Mouse (Mus musculus) E14TG2a.4 (cell line): Measurements from ENCODE around the gene Trpm1.

Experiments used
- CTCF ChIP-seq: conservative IDR thresholded peaks from 2 replicates; pipeline ENCODE4 v1.5.1; 2014; ENCODE audit warnings: low read length
- POU5F1 ChIP-seq: IDR thresholded peaks from 2 replicates; pipeline ENCODE4 v1.6.1; 2014; ENCODE audit warnings: low read length, borderline replicate concordance

- TF ChIP-seq CTCF: no peak
- TF ChIP-seq POU5F1: no peak
Measured at GRCm38 (mm10) chr7:64139866-64140265, 13.8 kb upstream of the Trpm1 start.
